Mouse (Mus musculus): ENCODE measurements around the gene Wapl.

- TF ChIP-seq CTCF (IDR thresholded peaks at IDR 0.05; ENCODE audit: control insufficient read depth, insufficient read depth, insufficient replicate concordance, low read depth, low read length) (no peak), POLR2A (IDR thresholded peaks at IDR 0.05; ENCODE audit: control insufficient read depth, low read depth, low read length) (no peak)
These were observed 4.6 kb upstream of the Wapl start for GRCm38 (mm10) chr14:34669082-34669481.
